Mouse (Mus musculus) adrenal gland, postnatal 0 days (tissue): ENCODE data around the gene Arl6ip5. TPM values are rescaled to one million over a fixed set of nuclear protein-coding genes. Genes with fewer than 3 reads are reported as not detected.

ENCODE experiments used
- polyA plus RNA-seq: library from polyadenylated mRNA; unstranded; fragments of >200 nt; fragmentation: Nextera tagmentation; extraction: Ambion mirVana; gene quantifications from 2 replicates; pipeline ENCODE4 v1.2.1, GENCODE M21; 2015

Gene Arl6ip5
- 94.1 and 103 TPM in 2 replicates for polyA plus RNA-seq

DNA sequence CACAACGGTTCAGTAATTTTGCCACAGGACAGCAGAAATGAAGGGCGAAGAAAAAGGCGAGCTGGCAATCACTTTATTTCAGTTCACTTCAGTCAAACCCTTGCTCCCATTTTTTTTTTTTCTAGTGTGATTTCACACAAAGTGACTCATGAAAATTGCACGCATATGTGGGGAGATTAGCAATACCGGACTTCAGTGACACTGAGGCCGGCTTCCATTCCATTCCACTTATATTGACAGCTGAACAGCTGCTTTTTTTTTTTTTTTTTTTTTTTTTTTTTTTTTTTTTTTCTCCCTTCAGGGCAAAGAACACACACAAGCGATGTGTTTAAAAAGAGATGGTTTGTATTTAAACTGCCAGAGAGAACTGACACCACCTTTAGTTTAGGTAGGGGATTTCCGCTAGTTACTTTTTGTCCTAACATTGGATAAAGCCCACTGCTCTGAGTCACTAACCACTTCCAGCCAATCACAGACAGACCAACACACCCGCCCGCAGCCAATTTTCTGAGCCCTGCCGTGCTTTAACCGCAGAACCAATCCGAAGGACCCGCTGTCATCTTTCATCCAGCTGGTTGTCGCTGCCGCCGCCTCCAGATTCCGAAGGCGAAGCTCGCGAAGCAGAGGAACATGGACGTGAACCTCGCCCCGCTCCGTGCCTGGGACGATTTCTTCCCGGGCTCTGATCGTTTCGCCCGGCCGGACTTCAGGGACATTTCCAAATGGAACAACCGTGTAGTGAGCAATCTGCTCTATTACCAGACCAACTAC is at the start of gene Arl6ip5:
Gene Arl6ip5 (plus strand): TSS at position 499 of the 771 bp plus-strand sequence.

DNA sequence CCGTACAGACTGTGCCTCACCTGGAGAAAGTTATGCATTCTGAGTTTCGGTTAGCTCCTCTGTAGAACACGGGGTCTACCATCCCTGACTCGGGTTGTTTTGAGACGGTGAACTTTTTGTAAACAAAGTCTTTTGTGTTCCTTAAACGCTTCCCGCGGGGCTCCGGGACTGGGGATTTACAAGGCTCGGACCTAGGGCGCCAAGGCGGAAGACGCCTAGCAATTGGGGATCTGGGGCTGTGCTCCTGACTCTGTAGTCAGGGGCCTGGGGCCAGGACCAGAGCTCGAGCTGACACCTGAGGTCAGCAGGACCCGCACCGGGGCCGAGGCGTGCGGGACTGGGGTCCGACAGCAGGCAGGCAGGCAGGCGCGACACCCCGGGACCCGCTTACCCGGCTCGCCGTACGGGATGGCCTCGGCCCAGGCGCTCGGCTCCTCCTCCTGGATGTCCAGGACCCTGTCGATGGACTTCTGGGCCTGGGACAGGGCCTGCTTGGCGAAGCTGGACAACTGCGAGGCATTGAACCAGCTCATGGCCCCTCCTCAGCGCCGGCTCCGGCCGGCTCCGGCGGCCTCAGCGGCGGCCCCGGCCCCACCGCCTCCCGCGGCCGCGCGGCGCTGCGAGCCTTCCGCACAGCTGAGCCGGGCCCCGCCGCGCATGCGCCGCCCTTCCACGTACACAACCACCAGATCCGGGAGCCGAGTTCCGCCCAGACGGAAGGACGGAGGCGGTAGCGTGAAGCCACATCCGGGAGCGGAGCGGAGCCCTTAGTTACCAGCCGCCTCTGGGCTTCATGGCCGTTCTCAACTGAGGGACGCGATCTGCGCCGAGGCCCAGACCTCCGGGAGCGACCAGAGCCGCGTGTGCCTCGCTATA is 31.8 kb upstream of the Arl6ip5 start, which contains the start of gene Tmf1:
Gene Tmf1 (minus strand): TSS at position 632 of the 876 bp plus-strand sequence.

DNA sequence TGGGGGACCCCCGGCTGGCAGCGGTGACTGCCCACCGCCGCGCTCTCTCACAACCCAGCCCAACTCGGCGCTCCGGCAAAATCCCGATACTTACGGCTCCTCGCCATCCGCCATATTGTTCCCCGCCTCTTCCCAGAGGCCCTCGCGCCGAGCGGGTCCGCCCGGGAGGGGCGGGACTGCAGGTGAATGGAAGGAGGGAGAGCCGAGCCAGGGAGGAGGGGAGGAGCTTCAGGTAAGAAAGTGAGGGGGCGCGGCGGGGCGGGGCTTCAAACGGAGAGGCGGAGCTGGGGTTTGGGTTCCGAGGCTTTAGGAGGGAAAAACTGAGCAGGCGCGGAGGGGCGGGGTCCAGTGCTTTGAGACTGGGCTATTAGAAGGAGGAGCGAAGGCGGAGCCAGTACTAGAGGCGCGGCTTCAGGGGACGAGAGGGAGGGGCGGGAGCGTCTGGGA is 5.0 kb upstream of the Arl6ip5 start, which contains the start of gene Uba3:
Gene Uba3 (minus strand): TSS at position 209 of the 447 bp plus-strand sequence.

DNA sequence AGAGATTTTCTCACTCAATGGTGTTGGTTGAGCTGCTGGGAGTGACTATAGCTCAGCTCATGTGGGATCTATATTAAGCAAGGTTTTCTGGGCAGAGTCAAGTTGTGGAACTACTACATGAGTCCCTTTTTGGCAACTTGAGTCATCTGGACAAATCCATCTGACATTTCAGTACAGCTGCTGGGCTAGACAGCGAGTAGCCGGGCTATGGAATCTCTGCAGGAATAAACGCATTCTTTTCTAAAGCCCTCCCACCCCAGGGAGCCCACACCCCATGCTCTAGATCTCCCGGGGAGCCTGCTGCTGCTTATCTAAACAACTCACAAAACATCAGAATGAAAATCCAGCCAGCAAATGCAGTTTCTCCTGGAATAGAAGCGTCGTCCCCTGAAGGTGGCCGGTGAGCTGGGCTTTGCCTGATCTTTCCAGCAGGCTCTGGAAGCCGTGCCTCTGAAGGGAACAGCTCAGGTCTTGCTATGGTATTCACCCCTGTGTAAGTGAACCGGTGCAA is 42.3 kb downstream of the Arl6ip5 start, which contains the start of gene Lmod3:
Gene Lmod3 (minus strand): TSS at position 49 of the 511 bp plus-strand sequence.

Other genes starting within 250 kb of the Arl6ip5 start
- gene Fam19a4, start 150.3 kb upstream of the Arl6ip5 start, polyA plus RNA-seq: 0.33 and 0.85 TPM in 2 replicates
- 10.1 and 20.1 TPM in 2 replicates for gene Eogt, start 61.5 kb upstream of the Arl6ip5 start, polyA plus RNA-seq
- 25.9 and 36.4 TPM in 2 replicates for gene Tmf1, start 31.6 kb upstream of the Arl6ip5 start, polyA plus RNA-seq
- 38.6 and 44.7 TPM in 2 replicates for gene Uba3, start 5.0 kb upstream of the Arl6ip5 start, polyA plus RNA-seq
- 0.16 and 0.36 TPM in 2 replicates for gene Lmod3, start 42.1 kb downstream of the Arl6ip5 start, polyA plus RNA-seq